Mouse (Mus musculus): ENCODE measurements around the gene Taf1d. TPM values are rescaled to one million over a fixed set of nuclear protein-coding genes. Genes with fewer than 3 reads are reported as not detected.
A peak's percentile ranks its signal among the peaks of the same experiment; 100 is the strongest.

Gene Taf1d
- total RNA-seq, 1 experiment: 1,438 TPM

GRCm38 (mm10) chr9:15279649-15280490 lies 26.1 kb upstream of the Taf1d start, which contains the start of gene Med17:
Gene Med17, minus strand, starts transcription at chr9:15279931.
- Histone ChIP-seq H3K27ac (ENCODE audit: insufficient read depth, low read depth, low read length, poor library complexity, severe bottlenecking) (peak within 1 kb of the TSS; percentile 13; the same call in 1 of the 2 replicates), H3K9me3 (ENCODE audit: control insufficient read depth, insufficient read depth, low read depth, low read length) (no peaks in the 10 kb centered on the region), H3K4me1 (ENCODE audit: control insufficient read depth in 2 of 2, insufficient read depth in 2 of 2, low read length in 2 of 2, poor library complexity in 1 of 2) (peaks cover 3% of the 10 kb centered on the region in 2 experiments; a peak in 1 of 4 replicates), H3K4me3 (ENCODE audit: insufficient read depth in 1 of 2, low read depth in 1 of 2, low read length in 2 of 2, poor library complexity in 1 of 2, severe bottlenecking in 1 of 2) (peak within 1 kb of the TSS; percentile 75 to 83), H3K9ac (ENCODE audit: insufficient read depth, low read depth, low read length, poor library complexity, severe bottlenecking) (peak within 1 kb of the TSS; percentile 94), H3K36me3 (ENCODE audit: control insufficient read depth, insufficient read depth, low read length, poor library complexity, severe bottlenecking) (peaks cover 14% of the 10 kb centered on the region)
- peak; percentile 81 for TF ChIP-seq HCFC1 (IDR thresholded peaks at IDR 0.05; ENCODE audit: borderline replicate concordance, insufficient read depth, low read length)
- TF ChIP-seq CHD2 (IDR thresholded peaks at IDR 0.05; ENCODE audit: low read depth, low read length): no peak
- in situ Hi-C loops (cut with MboI; ENCODE audit: low sequenced_read_pairs in 2 of 2, unreplicated experiment in 2 of 2): no loop called here
- DNase-seq (ENCODE audit: low read depth, low spot score): peak; percentile 92

- TF ChIP-seq MAFK (IDR thresholded peaks at IDR 0.05; ENCODE audit: insufficient read depth, low read depth, low read length) (no peak), CHD2 (IDR thresholded peaks at IDR 0.05; ENCODE audit: low read depth, low read length) (no peak), ZNF384 (IDR thresholded peaks at IDR 0.05; ENCODE audit: low read depth, low read length) (no peak), ZC3H11A (IDR thresholded peaks at IDR 0.05; ENCODE audit: borderline replicate concordance, low read depth, low read length) (no peak), HCFC1 (IDR thresholded peaks at IDR 0.05; ENCODE audit: borderline replicate concordance, insufficient read depth, low read length) (no peak)
- peak overlapping the region; percentile 75 to 83 for H3K4me3 ChIP-seq (ENCODE audit: insufficient read depth in 1 of 2, low read depth in 1 of 2, low read length in 2 of 2, poor library complexity in 1 of 2, severe bottlenecking in 1 of 2)
- peak overlapping the region; percentile 84 for H3K9ac ChIP-seq (ENCODE audit: insufficient read depth, low read depth, low read length, poor library complexity, severe bottlenecking)
- H3K4me1 ChIP-seq (ENCODE audit: control insufficient read depth in 2 of 2, insufficient read depth in 2 of 2, low read length in 2 of 2, poor library complexity in 1 of 2): peaks cover 3% of the 10 kb centered on the region in 2 experiments; a peak in 1 of 4 replicates
- DNase-seq (ENCODE audit: low read depth, low spot score): no peak
- in situ Hi-C loops (cut with MboI; ENCODE audit: low sequenced_read_pairs in 2 of 2, unreplicated experiment in 2 of 2): no loop called here
- H3K9me3 ChIP-seq (ENCODE audit: control insufficient read depth, insufficient read depth, low read depth, low read length): no peaks in the 10 kb centered on the region
- H3K36me3 ChIP-seq (ENCODE audit: control insufficient read depth, insufficient read depth, low read length, poor library complexity, severe bottlenecking): peaks cover 11% of the 10 kb centered on the region
- no peak overlapping the region for H3K27ac ChIP-seq (ENCODE audit: insufficient read depth, low read depth, low read length, poor library complexity, severe bottlenecking)
Observed at GRCm38 (mm10) chr9:15280491-15280879, 25.5 kb upstream of the Taf1d start.

GRCm38 (mm10) chr9:15285443-15285842 lies 20.6 kb upstream of the Taf1d start:
- in situ Hi-C loops (cut with MboI; ENCODE audit: low sequenced_read_pairs in 2 of 2, unreplicated experiment in 2 of 2): no loop called here
- TF ChIP-seq ZNF384 (IDR thresholded peaks at IDR 0.05; ENCODE audit: low read depth, low read length) (no peak), ZC3H11A (IDR thresholded peaks at IDR 0.05; ENCODE audit: borderline replicate concordance, low read depth, low read length) (0 out of 2 replicates have a peak, but pooled peaks have one; percentile 50)
- Histone ChIP-seq H3K9ac (ENCODE audit: insufficient read depth, low read depth, low read length, poor library complexity, severe bottlenecking) (no peak overlapping the region), H3K4me3 (ENCODE audit: insufficient read depth in 1 of 2, low read depth in 1 of 2, low read length in 2 of 2, poor library complexity in 1 of 2, severe bottlenecking in 1 of 2) (no peak overlapping the region), H3K27ac (ENCODE audit: insufficient read depth, low read depth, low read length, poor library complexity, severe bottlenecking) (no peak overlapping the region), H3K9me3 (ENCODE audit: control insufficient read depth, insufficient read depth, low read depth, low read length) (no peaks in the 10 kb centered on the region), H3K4me1 (ENCODE audit: control insufficient read depth in 2 of 2, insufficient read depth in 2 of 2, low read length in 2 of 2, poor library complexity in 1 of 2) (peaks cover 0 to 6% of the 10 kb centered on the region in 2 experiments; a peak in 1 of 4 replicates), H3K36me3 (ENCODE audit: control insufficient read depth, insufficient read depth, low read length, poor library complexity, severe bottlenecking) (no peaks in the 10 kb centered on the region)
- DNase-seq (ENCODE audit: low read depth, low spot score): no peak

- Histone ChIP-seq H3K4me3 (ENCODE audit: insufficient read depth in 1 of 2, low read depth in 1 of 2, low read length in 2 of 2, poor library complexity in 1 of 2, severe bottlenecking in 1 of 2) (no peak overlapping the region), H3K27ac (ENCODE audit: insufficient read depth, low read depth, low read length, poor library complexity, severe bottlenecking) (no peak overlapping the region), H3K4me1 (ENCODE audit: control insufficient read depth in 2 of 2, insufficient read depth in 2 of 2, low read length in 2 of 2, poor library complexity in 1 of 2) (peaks cover 0 to 6% of the 10 kb centered on the region in 2 experiments; a peak in 1 of 4 replicates), H3K36me3 (ENCODE audit: control insufficient read depth, insufficient read depth, low read length, poor library complexity, severe bottlenecking) (no peaks in the 10 kb centered on the region), H3K9me3 (ENCODE audit: control insufficient read depth, insufficient read depth, low read depth, low read length) (no peaks in the 10 kb centered on the region), H3K9ac (ENCODE audit: insufficient read depth, low read depth, low read length, poor library complexity, severe bottlenecking) (peak overlapping the region; percentile 47; the same call in 1 of the 2 replicates)
- no peak for DNase-seq (ENCODE audit: low read depth, low spot score)
- in situ Hi-C loops (cut with MboI; ENCODE audit: low sequenced_read_pairs in 2 of 2, unreplicated experiment in 2 of 2): no loop called here
- TF ChIP-seq MAFK (IDR thresholded peaks at IDR 0.05; ENCODE audit: insufficient read depth, low read depth, low read length) (no peak), ZNF384 (IDR thresholded peaks at IDR 0.05; ENCODE audit: low read depth, low read length) (no peak), HCFC1 (IDR thresholded peaks at IDR 0.05; ENCODE audit: borderline replicate concordance, insufficient read depth, low read length) (no peak), CHD2 (IDR thresholded peaks at IDR 0.05; ENCODE audit: low read depth, low read length) (no peak), ZC3H11A (IDR thresholded peaks at IDR 0.05; ENCODE audit: borderline replicate concordance, low read depth, low read length) (no peak)
Observed at GRCm38 (mm10) chr9:15287846-15288245, 18.2 kb upstream of the Taf1d start.

Data from ES-E14 (cell line).